Mouse (Mus musculus) E14TG2a.4 (cell line): ENCODE measurements around the gene Efna5.

Experiments used
- CTCF ChIP-seq: conservative IDR thresholded peaks from 2 replicates; pipeline ENCODE4 v1.5.1; 2014; ENCODE audit warnings: low read length
- NANOG ChIP-seq: IDR thresholded peaks from 2 replicates; pipeline ENCODE4 v1.6.1; 2014; ENCODE audit warnings: borderline replicate concordance, low read length, mixed read lengths
- POU5F1 ChIP-seq: IDR thresholded peaks from 2 replicates; pipeline ENCODE4 v1.6.1; 2014; ENCODE audit warnings: low read length, borderline replicate concordance

- TF ChIP-seq CTCF (no peak), POU5F1 (no peak), NANOG (no peak)
Measured at GRCm38 (mm10) chr17:62889991-62890390, 8.9 kb upstream of the Efna5 start.
